Mouse (Mus musculus): ENCODE results near the gene Chchd2.

DNA sequence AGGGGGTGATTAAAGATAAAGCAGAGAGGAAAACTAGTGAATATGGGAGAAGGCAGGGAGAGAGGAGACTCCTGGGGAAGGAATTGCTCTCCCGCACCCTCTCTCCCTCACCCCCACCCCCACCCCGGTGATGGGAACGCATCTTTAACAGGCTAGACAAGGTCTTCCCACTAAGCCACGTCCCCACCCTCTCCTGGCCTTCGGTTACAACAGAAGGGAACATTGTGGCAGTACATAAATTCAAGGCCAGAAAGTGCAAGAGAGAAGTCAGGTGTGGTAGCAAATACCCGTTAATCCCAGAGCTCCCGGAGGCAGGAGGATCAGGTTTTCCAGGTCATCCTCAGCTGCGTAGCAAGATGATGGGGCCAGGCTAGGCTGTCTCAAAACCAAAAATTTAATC lies 32.0 kb upstream of the Chchd2 start:
- TF ChIP-seq CTCF (IDR thresholded peaks at IDR 0.05) = no peak
- no peak for TF ChIP-seq EP300 (IDR thresholded peaks at IDR 0.05)

Data from lung, postnatal 0 days (tissue).